Mouse (Mus musculus) megakaryocyte-erythroid progenitor cell, adult 5-6 weeks (primary cell): ENCODE results near the gene Gimap8. TPM values are rescaled to one million over a fixed set of nuclear protein-coding genes. Genes with fewer than 3 reads are reported as not detected.

Experiments used
- ATAC-seq: replicated peaks from 2 replicates; pipeline ENCODE4 v1.8.0; 2016; ENCODE audit warnings: mild to moderate bottlenecking, inconsistent platforms; ENCODE audit not compliant: severe bottlenecking, poor library complexity, low FRiP score, low TSS enrichment
- total RNA-seq, 2 experiments: library from RNA; stranded (forward) in 1 of 2; stranded (reverse) in 1 of 2; fragments of 200-1000, 215-1000 nt in 1 of 2; fragments of >200 nt in 1 of 2; fragmentation: Nextera tagmentation in 1 of 2; gene quantifications; 2 replicates each; pipeline ENCODE4 v1.2.3; 2014 to 2017

Gimap8 gene
- total RNA-seq, 2 experiments from 2014 or later = 7.8 to 8.0 TPM

GRCm38 (mm10) chr6:48635105-48635504 lies 11.9 kb upstream of the Gimap8 start:
- ATAC-seq = peak; percentile 96

DNA sequence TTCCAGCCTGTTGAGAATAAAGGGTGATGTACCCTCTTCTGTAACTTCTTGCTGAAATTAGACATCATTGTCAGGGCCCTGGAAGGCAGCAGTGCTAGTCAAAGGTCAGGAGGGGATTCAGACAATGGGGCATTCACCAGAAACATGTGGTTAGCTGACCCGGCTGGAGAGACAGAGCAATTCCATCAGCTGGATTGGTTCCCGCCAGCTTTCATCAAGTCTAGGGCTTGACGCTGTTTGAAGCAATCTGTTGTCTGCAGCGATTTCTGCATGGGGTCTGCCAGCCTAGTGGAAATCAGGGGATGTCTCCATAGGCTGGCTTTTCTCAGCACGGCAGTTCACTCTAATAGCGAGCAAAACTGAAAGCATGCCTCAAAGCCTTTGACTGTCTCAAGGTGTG lies 10.5 kb upstream of the Gimap8 start:
- ATAC-seq = no peak

- ATAC-seq = no peak
These were observed 9.1 kb upstream of the Gimap8 start for GRCm38 (mm10) chr6:48637811-48638500.

DNA sequence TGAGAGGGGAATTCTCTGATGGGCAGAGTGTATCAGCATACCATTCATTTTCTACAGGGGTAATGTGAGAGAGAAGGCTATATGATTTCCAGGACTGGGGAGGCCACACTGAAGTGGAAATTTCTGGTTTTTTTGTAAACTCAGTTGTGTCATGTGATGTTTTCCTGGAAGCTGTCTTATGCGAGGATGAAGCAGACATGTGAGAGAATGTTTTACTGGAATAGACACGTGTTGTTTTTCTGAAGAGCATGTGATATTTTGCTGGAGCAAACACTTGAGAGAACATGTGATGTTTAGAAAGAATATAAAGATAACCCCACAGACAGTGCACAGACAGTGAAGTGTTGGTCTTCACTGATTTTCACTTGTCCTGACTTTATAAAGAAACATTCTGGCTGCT lies 8.5 kb upstream of the Gimap8 start:
- ATAC-seq = no peak

- no peak for ATAC-seq
These were observed 5.6 kb upstream of the Gimap8 start for GRCm38 (mm10) chr6:48641391-48641790.

GRCm38 (mm10) chr6:48642764-48643292 lies 4.2 kb upstream of the Gimap8 start:
- peak; percentile 29; the same call in 1 of the 2 replicates for ATAC-seq

- ATAC-seq = peak; percentile 84
These were observed 1.2 kb upstream of the Gimap8 start for GRCm38 (mm10) chr6:48645660-48646308.

GRCm38 (mm10) chr6:48646309-48646690 lies 734 bp upstream of the Gimap8 start:
- no peak for ATAC-seq

- no peak for ATAC-seq
These were observed 577 bp downstream of the Gimap8 start for GRCm38 (mm10) chr6:48647611-48648010.

DNA sequence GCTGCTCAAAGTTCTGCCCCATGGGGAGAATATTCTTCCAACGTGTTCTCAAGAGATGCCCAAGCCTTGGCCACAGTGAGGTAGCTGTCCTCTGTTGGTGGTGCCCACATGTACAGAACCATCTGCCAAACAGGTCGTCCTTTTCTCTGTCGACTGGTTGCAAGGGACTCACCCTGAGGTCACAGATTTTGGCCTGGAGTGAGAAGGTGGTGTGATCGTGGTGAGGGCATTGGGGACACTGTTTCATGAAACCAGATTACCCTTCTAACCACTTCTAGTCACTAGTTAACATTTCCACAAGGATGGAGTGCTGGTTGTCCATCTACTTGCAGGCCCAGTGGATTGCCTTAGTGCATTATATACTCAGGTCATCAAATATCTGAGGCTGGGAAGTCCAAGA lies 1.7 kb downstream of the Gimap8 start:
- no peak for ATAC-seq

DNA sequence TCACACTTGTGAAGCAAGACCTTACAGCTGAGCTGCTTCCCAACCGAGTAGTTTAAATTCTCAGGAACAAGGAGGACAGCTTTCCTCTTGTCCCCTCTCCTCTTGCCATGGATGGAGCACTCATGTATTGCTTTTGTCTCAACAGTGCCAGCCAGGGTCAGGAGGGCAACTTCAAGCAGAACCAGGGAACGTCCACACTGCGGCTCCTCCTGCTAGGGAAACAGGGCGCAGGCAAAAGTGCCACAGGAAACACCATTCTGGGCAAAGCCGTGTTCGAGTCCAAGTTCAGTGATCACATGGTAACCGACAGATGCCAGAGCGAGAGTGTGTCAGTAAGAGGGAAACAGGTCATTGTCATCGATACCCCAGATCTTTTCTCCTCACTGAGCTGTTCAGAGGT lies 3.0 kb downstream of the Gimap8 start:
- no peak for ATAC-seq

- no peak for ATAC-seq
These were observed 11.7 kb downstream of the Gimap8 start for GRCm38 (mm10) chr6:48658721-48659120.

GRCm38 (mm10) chr6:48664750-48665149 lies 17.7 kb downstream of the Gimap8 start:
- ATAC-seq = no peak

GRCm38 (mm10) chr6:48665471-48665870 lies 18.4 kb downstream of the Gimap8 start:
- ATAC-seq = no peak

DNA sequence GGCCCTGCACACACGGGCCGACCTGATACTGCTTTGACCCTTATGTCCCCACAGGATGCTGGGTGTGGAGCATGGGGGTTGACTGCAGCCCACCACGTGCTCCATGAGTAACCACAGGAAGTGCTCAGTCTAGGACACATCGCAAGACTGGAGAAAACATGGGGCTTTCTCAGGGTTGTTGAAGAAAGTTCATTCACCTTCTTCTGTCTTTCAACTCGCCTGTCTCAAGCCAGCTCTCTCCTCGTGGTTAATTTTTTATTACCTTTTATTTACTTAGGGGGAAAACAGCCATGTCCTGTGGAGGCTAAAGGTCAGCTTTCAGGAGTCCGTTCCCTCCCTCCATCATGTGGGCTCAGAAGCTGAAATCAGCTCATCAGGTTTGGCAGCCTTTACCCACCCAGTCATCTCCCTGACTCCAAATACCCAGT lies 19.1 kb downstream of the Gimap8 start:
- peak; percentile 26; the same call in 1 of the 2 replicates for ATAC-seq

GRCm38 (mm10) chr6:48668022-48668421 lies 21.0 kb downstream of the Gimap8 start:
- no peak for ATAC-seq

GRCm38 (mm10) chr6:48669446-48669969 lies 22.5 kb downstream of the Gimap8 start:
- ATAC-seq = no peak

- 0 out of 2 replicates have a peak, but pooled peaks have one; percentile 12 for ATAC-seq
These were observed 27.4 kb downstream of the Gimap8 start for GRCm38 (mm10) chr6:48674291-48675058.

DNA sequence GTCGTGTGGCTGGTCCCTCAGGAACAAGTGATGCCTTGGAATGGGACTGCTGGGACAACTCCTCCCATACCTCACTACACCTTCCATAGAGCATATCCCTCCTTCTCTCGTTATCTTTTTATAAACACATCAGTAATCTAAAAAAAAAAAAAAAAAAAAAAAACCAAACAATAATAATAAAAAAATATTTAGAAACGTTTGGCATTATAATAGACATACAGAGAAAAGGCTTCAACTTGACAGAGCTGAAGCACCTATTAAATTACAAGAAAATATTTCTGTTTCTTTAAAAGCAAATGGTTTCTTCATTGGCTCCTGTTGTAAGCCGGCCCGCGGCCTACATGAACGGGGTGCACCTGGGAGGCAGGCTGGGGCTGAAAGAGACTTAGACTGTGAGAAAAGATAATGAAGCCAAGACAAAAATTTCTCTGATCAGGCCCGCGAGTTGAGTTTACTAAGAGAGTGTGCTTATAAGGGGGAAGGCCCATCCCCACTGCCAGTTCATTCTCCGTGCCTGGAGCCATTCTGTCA lies 28.4 kb downstream of the Gimap8 start:
- no peak for ATAC-seq
